Mouse (Mus musculus) intestine, embryonic 15.5 days (tissue): ENCODE measurements around the gene Ndufc1. TPM values are rescaled to one million over a fixed set of nuclear protein-coding genes. Genes with fewer than 3 reads are reported as not detected.
"Not testable (repeated sequence)": the region's sequence is repeated elsewhere in the genome, so short reads cannot be mapped to it uniquely, and the experiment has no call there.

Source experiments
- ATAC-seq: fragments of 200-750 bp; cut with Nextera tagmentation; 2 replicates; pipeline ENCODE4 v1.8.0; 2017; ENCODE audit warnings: moderate TSS enrichment, moderate library complexity
- H3K27ac ChIP-seq: fragments of 300-500 bp; sonication (generic); 2 replicates; pipeline ENCODE4 v1.5.1; 2015; ENCODE audit warnings: mild to moderate bottlenecking, inconsistent platforms
- H3K27me3 ChIP-seq: fragments of 300-500 bp; sonication (generic); replicated peaks from 2 replicates; pipeline ENCODE4 v1.6.1; 2015; ENCODE audit warnings: inconsistent platforms
- H3K36me3 ChIP-seq: fragments of 300-500 bp; sonication (generic); 2 replicates; pipeline ENCODE4 v1.6.1; 2015; ENCODE audit warnings: inconsistent platforms
- H3K4me1 ChIP-seq: fragments of 300-500 bp; sonication (generic); replicated peaks from 2 replicates; pipeline ENCODE4 v1.6.1; 2015; ENCODE audit warnings: inconsistent platforms
- H3K4me2 ChIP-seq: fragments of 300-500 bp; sonication (generic); replicated peaks from 2 replicates; pipeline ENCODE4 v1.6.1; 2015; ENCODE audit warnings: mild to moderate bottlenecking, inconsistent platforms
- H3K4me3 ChIP-seq: fragments of 300-500 bp; sonication (generic); replicated peaks from 2 replicates; pipeline ENCODE4 v1.5.1; 2015; ENCODE audit warnings: inconsistent platforms
- H3K9ac ChIP-seq: fragments of 300-500 bp; sonication (generic); 2 replicates; pipeline ENCODE4 v1.6.1; 2015; ENCODE audit warnings: inconsistent platforms
- H3K9me3 ChIP-seq: fragments of 300-500 bp; sonication (generic); 2 replicates; pipeline ENCODE4 v1.6.1; 2016; ENCODE audit warnings: inconsistent platforms
- WGBS: fragments of 180-500 bp; shearing (Covaris S2); methylation state at CpG from one replicate; pipeline ENCODE4 v1.1.7; 2015; 5-methylcytosine and 5-hydroxymethylcytosine counted together
- polyA plus RNA-seq: library from polyadenylated mRNA; unstranded; fragments of >200 nt; fragmentation: Nextera tagmentation; extraction: Ambion mirVana; gene quantifications from 2 replicates; pipeline ENCODE4 v1.2.1, GENCODE M21; 2015

Gene Ndufc1
- polyA plus RNA-seq, 1 experiment from 2014 or later = 916 TPM

DNA sequence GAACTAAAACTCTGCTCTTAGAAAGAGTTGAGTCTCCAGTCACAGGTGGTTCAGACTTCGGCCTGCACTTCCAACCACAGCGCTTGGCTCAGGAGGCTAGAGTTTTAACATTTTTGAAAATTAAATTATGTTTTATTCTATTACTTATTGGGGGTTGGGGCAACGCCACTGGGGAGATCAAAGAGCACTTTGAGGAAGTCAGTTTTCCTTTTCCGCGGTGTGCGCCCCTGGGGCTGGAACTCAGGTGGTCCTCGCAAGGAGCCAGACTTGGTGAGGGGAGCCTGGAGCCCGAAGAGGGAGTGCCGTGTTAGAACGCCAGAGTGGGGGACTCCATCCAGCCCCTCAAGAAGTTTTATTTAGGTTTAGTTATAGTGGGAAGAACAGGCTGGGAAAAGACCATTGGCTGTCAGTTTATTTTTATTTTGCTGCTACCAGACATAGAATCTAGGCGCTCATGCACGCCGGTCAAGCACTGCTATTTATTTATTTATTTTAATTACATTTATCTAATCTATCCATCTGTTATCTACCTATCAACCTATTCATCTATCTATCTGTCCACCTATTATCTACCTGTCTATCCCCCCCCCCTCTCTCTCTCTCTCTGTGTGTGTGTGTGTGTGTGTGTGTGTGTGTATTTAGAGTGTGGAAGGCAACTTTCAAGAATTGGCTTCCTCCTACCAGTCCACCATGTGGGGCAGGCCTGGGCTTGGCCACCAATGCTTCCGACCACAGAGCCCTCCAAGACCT is 49.1 kb downstream of the Ndufc1 start:
- no peak overlapping the region for H3K9ac ChIP-seq
- H3K27me3 ChIP-seq = no peaks in the 10 kb centered on the region
- peak overlapping the region; percentile 91 for H3K4me2 ChIP-seq
- no peaks in the 10 kb centered on the region for H3K9me3 ChIP-seq
- peak; percentile 4; the same call in 1 of the 2 replicates for ATAC-seq
- H3K36me3 ChIP-seq = no peaks in the 10 kb centered on the region
- H3K4me3 ChIP-seq = peak overlapping the region; percentile 66
- H3K27ac ChIP-seq = no peak overlapping the region
- WGBS = 40% methylated on average over 14 of the region's 14 CpGs
- H3K4me1 ChIP-seq = 0 out of 2 replicates have a peak, but pooled peaks cover 12% of the 10 kb centered on the region

DNA sequence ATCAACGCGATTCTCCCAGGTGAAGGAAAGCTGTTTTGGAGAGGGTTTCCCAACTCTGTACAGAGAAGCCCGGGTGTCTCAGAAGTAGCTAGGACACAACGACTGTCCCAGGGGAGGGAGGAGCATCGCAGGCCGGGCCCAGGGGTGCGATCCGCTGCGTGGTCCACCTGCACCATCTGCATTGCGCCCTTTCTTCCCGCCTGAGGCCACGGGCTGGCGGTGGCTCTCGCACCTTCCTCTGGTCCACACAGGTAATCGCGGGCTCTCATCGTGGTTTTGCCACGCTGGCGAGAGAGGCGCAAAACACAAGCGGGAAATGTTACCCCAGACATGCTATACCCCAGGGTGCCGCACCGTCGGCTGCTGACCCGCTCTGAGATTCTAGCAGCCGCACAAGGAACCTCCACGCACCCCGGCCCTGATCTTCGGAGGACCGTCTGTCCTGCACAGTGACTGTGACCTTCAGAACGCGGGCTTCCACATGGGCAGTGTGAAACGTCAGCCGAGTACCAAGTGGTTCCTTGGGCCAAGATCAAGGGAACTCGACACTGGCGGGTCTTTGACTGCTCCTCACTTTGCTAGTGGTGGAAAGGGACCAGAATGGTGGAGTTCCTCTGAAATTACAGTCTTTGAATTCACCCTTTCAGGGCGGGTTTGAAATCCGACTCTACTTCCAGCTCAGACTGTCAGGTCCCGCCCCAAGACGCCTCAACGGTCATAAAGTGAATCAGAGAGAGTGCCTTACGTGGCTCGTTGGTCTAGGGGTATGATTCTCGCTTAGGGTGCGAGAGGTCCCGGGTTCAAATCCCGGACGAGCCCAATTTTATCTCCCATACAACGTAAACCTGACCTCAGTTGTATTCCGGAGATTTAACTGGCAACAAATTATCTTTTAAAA is 49.9 kb downstream of the Ndufc1 start:
- Histone ChIP-seq H3K9ac (peak overlapping the region; percentile 67), H3K27ac (peak overlapping the region; percentile 82), H3K4me1 (0 out of 2 replicates have a peak, but pooled peaks cover 10% of the 10 kb centered on the region), H3K36me3 (no peaks in the 10 kb centered on the region), H3K4me3 (peak overlapping the region; percentile 66), H3K4me2 (peak overlapping the region; percentile 91), H3K27me3 (no peaks in the 10 kb centered on the region), H3K9me3 (no peaks in the 10 kb centered on the region)
- WGBS = under 1% methylated on average over 50 of the region's 50 CpGs
- peak; percentile 87 for ATAC-seq

DNA sequence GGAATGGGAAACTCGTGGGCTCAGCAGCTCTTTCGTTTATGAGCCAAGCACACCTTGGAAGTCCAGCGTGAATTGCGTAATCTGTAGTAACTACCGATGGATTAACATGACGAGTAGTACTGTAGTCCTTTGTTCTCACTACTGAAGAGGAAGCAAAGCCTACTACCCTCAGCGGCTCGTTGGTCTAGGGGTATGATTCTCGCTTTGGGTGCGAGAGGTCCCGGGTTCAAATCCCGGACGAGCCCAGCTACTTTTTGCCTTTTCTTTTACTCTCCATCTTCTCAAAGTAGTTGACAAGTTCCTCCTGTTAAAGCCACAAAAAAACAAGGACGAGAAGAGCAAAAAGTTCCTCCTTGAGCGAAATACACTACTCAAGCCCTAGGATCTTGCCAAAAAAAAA is 50.6 kb downstream of the Ndufc1 start:
- no peaks in the 10 kb centered on the region for H3K9me3 ChIP-seq
- peak overlapping the region; percentile 66 for H3K4me3 ChIP-seq
- under 1% methylated on average over 15 of the region's 15 CpGs for WGBS
- H3K4me2 ChIP-seq = peak overlapping the region; percentile 91
- H3K4me1 ChIP-seq = 0 out of 2 replicates have a peak, but pooled peaks cover 10% of the 10 kb centered on the region
- no peaks in the 10 kb centered on the region for H3K36me3 ChIP-seq
- H3K27ac ChIP-seq = no peak overlapping the region
- H3K27me3 ChIP-seq = no peaks in the 10 kb centered on the region
- H3K9ac ChIP-seq = peak overlapping the region; percentile 67
- peak; percentile 78 for ATAC-seq

DNA sequence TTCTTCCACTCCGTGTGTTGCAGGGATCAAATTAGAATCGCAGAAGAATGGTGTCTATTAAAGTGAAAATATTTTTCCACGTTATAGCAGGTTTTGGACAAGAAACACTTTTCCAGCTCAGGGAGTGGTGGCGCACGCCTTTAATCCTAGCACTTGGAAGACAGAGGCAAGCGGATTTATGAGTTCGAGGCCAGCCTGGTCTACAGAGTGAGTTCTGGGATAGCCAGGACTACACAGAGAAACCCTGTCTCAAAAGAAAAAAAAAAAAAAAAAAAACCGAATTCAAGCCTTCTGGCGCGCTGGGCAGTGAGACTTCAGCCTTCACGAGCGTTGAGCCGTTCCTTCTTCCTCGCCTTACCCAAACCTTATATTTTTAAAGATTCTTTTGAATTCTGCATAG is 51.2 kb downstream of the Ndufc1 start:
- no peak overlapping the region for H3K27ac ChIP-seq
- 12% methylated on average over 14 of the region's 14 CpGs for WGBS
- H3K36me3 ChIP-seq = no peaks in the 10 kb centered on the region
- H3K27me3 ChIP-seq = no peaks in the 10 kb centered on the region
- 0 out of 2 replicates have a peak, but pooled peaks cover 10% of the 10 kb centered on the region for H3K4me1 ChIP-seq
- peak overlapping the region; percentile 66 for H3K4me3 ChIP-seq
- no peaks in the 10 kb centered on the region for H3K9me3 ChIP-seq
- no peak overlapping the region for H3K9ac ChIP-seq
- ATAC-seq = peak; percentile 5; the same call in 1 of the 2 replicates
- peak overlapping the region; percentile 91 for H3K4me2 ChIP-seq

DNA sequence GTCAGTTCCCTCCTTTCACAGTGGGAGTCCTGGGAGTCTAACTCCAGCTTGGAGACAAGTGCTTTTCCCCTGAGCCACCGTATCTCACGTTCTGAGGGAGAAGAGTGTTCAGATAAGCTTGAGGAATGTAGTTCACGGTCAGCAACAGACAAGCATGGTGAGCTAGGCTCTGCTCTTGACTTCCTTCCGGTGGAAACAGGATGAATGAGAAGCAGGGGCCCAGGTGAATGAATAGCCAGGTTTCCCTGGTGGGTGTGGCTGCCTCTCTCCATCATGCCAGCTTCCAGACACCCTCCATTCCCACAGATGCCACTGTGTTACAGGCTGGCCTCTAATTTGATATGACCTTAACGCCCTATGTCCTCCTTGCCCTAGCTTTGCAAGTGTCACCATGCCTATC is 51.7 kb downstream of the Ndufc1 start:
- no peak overlapping the region for H3K9ac ChIP-seq
- H3K27ac ChIP-seq = 0 out of 2 replicates have a peak overlapping the region, but pooled peaks have one; percentile 9
- no peaks in the 10 kb centered on the region for H3K36me3 ChIP-seq
- H3K9me3 ChIP-seq = no peaks in the 10 kb centered on the region
- peak overlapping the region; percentile 91; the same call in 1 of the 2 replicates for H3K4me2 ChIP-seq
- H3K27me3 ChIP-seq = no peaks in the 10 kb centered on the region
- peak; percentile 5 for ATAC-seq
- WGBS = 28% methylated on average over 5 of the region's 5 CpGs
- 0 out of 2 replicates have a peak, but pooled peaks cover 10% of the 10 kb centered on the region for H3K4me1 ChIP-seq
- no peak overlapping the region for H3K4me3 ChIP-seq

DNA sequence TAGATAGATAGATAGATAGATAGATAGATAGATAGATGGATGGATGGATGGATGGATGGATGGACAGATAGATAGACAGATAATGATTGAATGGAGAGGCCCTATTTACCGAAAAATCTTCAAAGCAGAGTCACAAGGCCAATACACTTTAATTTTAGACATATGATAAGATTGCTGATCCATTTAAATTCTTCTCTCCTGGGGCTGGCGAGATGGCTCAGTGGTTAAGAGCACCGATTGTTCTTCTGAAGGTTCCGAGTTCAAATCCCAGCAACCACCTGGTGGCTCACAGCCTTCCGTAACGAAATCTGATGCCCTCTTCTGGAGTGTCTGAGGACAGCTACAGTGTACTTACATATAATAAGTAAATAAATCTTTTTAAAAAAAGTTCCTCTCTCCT is 53.8 kb downstream of the Ndufc1 start:
- H3K4me3 ChIP-seq, H3K36me3 ChIP-seq, H3K4me1 ChIP-seq, H3K4me2 ChIP-seq, H3K27ac ChIP-seq, H3K27me3 ChIP-seq, ATAC-seq, H3K9me3 ChIP-seq, H3K9ac ChIP-seq: not testable (repeated sequence)
- 85% methylated on average over 6 of the region's 6 CpGs for WGBS

Other genes starting within 250 kb of the Ndufc1 start
- gene Noct, start 184.5 kb downstream of the Ndufc1 start, polyA plus RNA-seq = 7.0 and 7.4 TPM in 2 replicates
- 62.8 and 65.4 TPM in 2 replicates for gene Elf2, start 68.3 kb downstream of the Ndufc1 start, polyA plus RNA-seq
- 4.0 and 7.5 TPM in 2 replicates for gene Mgarp, start 12.2 kb downstream of the Ndufc1 start, polyA plus RNA-seq
- 45.7 and 51.6 TPM in 2 replicates for gene Naa15, start 6.2 kb upstream of the Ndufc1 start, polyA plus RNA-seq
- gene Rab33b, start 74.9 kb upstream of the Ndufc1 start, polyA plus RNA-seq = 22.0 and 23.4 TPM in 2 replicates
- gene Setd7, start 151.9 kb upstream of the Ndufc1 start, polyA plus RNA-seq = 2.4 and 2.9 TPM in 2 replicates